Mouse (Mus musculus) ovary, postnatal 10 days (tissue): ENCODE data around the gene Gstm2.

Experiments
- DNase-seq: peaks from one replicate; pipeline ENCODE4 v3.0.0; 2022; ENCODE audit warnings: low spot score

Gstm2 gene

DNA sequence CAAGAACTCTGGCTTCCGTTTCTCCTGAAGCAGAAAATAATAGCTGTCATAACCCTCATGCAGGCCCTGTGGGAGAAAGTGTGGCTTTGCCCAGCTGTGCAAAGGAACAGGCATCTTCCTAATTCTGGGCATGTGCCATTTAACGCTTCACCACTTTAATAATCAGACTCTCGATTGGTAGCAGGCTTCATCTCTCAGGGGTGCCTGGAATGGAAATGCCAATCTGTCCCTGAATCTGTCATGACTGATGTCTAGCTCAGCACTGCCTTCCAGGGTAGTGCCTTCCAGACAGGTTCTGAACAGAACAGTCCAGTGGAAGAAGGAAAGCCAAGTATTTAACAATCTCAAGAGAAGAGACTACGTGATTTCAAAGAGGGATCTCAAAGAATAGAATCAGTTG lies 45.0 kb downstream of the Gstm2 start:
- no peak for DNase-seq

DNA sequence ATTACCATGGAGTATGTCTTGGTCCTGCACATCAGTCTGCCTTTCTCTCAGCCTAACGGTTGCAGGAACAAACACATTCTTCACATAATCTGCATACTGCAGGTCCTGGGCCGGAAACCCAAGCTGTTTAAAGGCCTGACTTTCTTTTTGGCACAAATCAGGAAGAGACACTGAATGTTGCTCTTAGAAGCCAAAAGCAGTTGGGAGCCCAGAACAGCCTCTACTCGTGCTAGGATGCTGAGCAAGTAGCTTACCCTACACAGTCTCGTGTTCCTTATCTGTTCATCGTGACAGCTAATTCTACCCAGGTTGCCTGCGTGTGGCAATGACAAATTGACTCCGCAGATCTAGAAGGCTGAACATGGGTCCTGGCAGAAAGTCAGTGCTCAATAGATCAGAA lies 45.7 kb downstream of the Gstm2 start:
- no peak for DNase-seq

DNA sequence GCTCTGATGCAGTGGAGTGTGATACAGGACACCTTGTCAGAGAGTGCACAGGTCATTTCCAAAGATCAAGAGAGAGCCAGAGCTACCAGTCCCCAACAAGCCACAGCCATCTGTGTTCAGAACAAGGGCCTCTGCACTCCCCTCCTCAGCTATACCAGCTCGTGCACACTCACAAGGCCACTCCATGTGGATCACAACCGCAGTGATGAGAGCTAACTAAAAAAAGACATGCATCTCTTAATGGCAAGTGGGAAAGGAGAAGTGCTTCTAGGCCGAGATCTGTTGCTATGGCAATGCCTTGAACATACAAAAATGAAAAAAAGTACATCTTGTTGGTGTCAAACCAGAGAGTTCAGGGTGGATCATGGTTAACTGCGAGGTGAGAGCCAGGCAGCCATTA lies 46.4 kb downstream of the Gstm2 start:
- no peak for DNase-seq

DNA sequence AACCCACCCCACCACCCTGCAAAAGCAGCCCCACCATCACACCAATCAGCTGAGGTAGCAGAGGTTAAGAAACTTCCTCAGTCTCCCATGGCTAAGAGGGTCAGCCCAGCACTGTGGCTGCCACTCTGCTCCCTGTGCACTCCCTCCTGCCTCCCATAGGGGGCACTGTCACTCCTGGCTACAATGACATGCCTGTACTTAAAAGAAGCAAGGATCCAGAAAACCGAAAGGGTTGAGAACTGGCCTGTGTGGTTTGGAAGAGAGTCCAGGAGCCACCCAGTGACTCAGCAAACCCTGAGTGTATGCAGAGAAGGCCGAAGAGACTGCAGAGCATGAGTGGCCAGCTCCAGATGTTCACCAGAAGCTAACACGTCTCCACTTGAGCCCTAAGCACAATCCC lies 46.9 kb downstream of the Gstm2 start:
- peak; percentile 36 for DNase-seq

DNA sequence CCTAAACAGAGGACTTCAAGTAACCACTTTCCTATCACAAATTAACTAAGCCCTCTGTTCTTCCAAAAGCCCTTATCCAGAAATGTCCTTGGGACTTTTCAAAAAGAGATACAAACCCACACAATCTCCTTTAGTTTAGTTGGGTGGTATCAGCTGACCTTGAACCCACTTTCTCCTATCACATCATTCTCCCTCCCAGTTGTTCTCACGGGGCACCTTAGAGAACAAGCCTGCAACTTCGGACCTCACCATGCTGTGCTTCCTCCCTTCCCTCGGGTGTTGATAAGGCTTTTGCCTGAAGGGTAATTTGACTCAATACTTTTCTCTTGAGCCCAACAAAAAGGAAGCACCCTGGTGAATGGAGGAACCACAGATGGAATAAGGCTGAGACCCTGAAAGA lies 50.4 kb downstream of the Gstm2 start:
- no peak for DNase-seq

DNA sequence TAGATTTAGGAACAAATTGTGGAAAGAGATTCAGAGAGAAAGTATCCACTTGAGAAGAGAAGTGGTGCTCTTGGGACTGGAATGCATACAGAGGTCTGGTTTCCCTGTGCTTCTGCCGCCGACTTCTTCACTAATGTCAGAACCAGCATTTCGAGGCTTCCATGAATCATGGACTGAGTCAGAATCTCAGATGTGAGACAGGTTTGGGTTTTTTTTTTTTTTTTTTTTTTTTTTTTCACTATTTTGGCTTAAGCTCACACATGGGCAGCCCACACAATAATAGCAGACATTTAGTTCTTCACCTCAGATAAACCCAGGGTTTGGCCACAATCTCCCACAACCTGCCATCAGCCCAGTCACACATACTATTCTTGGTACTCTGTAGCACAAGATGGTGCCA lies 51.0 kb downstream of the Gstm2 start:
- no peak for DNase-seq

DNA sequence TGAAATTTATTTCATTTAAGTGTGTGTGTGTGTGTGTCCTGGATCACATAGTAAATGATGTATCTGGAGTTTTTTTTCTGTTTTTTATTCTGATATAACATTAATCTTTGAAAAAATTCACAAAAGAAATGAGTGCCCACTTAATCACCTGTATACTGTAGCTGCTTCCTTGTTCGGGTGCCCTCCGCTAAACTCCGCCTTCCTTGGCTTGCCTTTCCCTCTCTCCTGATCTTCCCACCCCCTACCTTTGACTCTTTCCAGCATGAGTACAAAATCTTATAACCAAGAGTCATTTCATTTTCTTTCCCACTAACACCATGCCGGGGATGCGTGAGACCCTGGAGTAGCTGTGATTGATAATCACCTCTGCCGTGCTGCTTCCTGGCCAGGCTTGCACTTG lies 54.1 kb downstream of the Gstm2 start:
- DNase-seq: no peak
